19 mouse cellular contexts compared by ENCODE assay signal in the genomic region with DNA sequence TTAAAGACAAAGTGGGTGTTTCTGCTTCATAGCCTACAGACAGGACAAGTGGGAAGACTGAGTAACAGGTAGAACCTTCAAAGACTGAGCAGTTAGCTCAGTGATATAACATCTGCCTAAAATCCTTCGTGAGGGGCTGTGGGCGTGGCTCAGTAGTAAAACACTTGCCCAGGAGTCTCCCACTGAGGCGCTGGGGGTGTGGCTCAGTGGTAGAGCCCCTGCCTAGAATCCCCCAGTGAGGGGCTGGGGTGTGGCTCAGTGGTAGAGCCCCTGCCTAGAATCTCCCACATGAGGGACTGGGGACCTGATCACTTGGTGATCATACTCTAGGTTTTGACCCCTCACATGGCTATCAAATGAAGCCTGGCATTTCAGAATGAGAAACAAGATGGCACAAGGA. TPM values are rescaled to one million over a fixed set of nuclear protein-coding genes. Genes with fewer than 3 reads are reported as not detected.
"Had no signal": no experiment of that assay in that cellular context is flagged by ENCODE, and none has a peak within 500 bp of the region (broad histone marks: within the 10 kb centered on the region; RNA-seq: fewer than 3 reads in every experiment).

No protein-coding gene starts in this region.

- H3K4me3 ChIP-seq: layer of hippocampus, adult 2 months; limb, embryonic 13.5 days; midbrain, embryonic 10.5 days; myocyte; neural tube, embryonic 15.5 days had no signal

- H3K27ac ChIP-seq: layer of hippocampus, adult 2 months; limb, embryonic 13.5 days; midbrain, embryonic 10.5 days; neural tube, embryonic 15.5 days had no signal

- H3K27me3 ChIP-seq: limb, embryonic 13.5 days; neural tube, embryonic 15.5 days had no signal

- H3K4me2 ChIP-seq: limb, embryonic 13.5 days; neural tube, embryonic 15.5 days had no signal

- DNase-seq: kidney, adult 11 months; kidney, postnatal 10 days; kidney, postnatal 4 days; midbrain, embryonic 14.5 days; right cerebral cortex, postnatal 4 days; spleen, adult 18-20 months; thymus, adult 18-20 months; thymus, postnatal 14 days had no signal

- H3K9ac ChIP-seq: limb, embryonic 13.5 days; neural tube, embryonic 15.5 days had no signal

- H3K9me3 ChIP-seq: limb, embryonic 13.5 days; midbrain, embryonic 10.5 days; neural tube, embryonic 15.5 days had no signal

RNA-seq across cellular contexts. Expression of gene Gal3st4, which starts 14.6 kb away (rescaled TPM):
- total RNA-seq: megakaryocyte, adult 5-6 weeks had no signal
- polyA plus RNA-seq: myocyte had no signal

RNA-seq across cellular contexts. Expression of gene Gm43720, which starts 21.7 kb away (rescaled TPM):
- total RNA-seq: layer of hippocampus, postnatal 10 days; left cerebral cortex, postnatal 36 days; megakaryocyte, adult 5-6 weeks had no signal
- polyA plus RNA-seq: kidney, embryonic 14.5 days; liver, embryonic 16.5 days; midbrain, embryonic 14.5 days; neural tube, embryonic 11.5 days had no signal
